Mouse (Mus musculus): Measurements from ENCODE around the gene Ankrd52. TPM values are rescaled to one million over a fixed set of nuclear protein-coding genes. Genes with fewer than 3 reads are reported as not detected.

The Ankrd52 gene
- polyA plus RNA-seq, 1 experiment from 2014 or later = 12.3 TPM

DNA sequence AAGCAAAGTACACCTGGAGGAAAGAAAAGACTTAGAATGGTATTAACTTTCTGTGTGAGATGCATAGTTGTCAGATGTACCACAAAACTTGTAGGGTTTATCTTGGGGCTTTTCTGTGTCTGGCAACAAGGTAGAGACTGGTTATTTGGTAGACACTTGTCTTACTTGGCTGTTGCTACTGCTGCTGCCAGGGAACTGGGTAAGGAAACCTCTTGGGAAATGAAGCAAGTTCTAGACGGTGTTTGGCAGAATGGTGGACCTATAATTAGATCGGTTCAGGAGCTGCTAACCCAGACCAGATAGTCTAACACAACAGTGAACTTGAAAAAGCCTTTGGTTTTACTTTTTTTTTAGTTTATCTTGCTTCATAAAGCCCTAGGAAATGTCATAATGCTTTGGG, 38.0 kb upstream of the Ankrd52 start:
- WGBS = 82% methylated on average over 2 of the region's 2 CpGs
- Histone ChIP-seq H3K27me3 (ENCODE audit: control insufficient read depth, insufficient read depth, low read length) (no peaks in the 10 kb centered on the region), H3K4me2 (replicated peaks; ENCODE audit: low read depth, low read length) (peak overlapping the region; percentile 83; the same call in 1 of the 2 replicates), H3K27ac (ENCODE audit: low read depth, low read length) (no peak overlapping the region), H3K4me1 (replicated peaks; ENCODE audit: control insufficient read depth, insufficient read depth, low read length) (0 out of 2 replicates have a peak, but pooled peaks cover 2% of the 10 kb centered on the region), H3K36me3 (ENCODE audit: control insufficient read depth, insufficient read depth, low read length) (no peaks in the 10 kb centered on the region), H3K4me3 (ENCODE audit: low read depth, low read length) (peak overlapping the region; percentile 98), H3K9ac (ENCODE audit: low read depth, low read length) (no peak overlapping the region; the same call in 1 of the 2 replicates), H3K9me3 (ENCODE audit: control insufficient read depth, low read length) (no peaks in the 10 kb centered on the region)
- ATAC-seq (ENCODE audit: low FRiP score) (no peak), DNase-seq (ENCODE audit: low spot score) (no peak)

DNA sequence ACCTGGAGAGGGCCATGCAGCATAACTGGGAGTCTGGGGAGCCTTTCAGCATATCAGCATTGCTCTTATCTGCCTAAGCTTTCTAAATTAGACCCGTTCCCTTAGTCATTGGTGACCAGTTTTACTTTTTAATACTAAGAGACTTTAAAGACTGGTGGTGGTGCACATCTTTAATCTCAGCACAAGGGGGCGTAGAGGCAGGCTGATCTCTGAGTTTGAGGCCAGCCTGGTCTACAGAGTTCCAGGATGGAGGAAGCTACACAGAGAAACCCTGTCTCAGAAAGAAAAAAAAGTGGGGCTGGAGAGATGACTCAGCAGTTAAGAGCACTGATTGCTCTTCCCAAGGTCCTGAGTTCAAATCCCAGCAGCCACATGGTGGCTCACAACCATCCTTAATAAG, 36.7 kb upstream of the Ankrd52 start:
- 82% methylated on average over 2 of the region's 2 CpGs for WGBS
- Histone ChIP-seq H3K4me3 (ENCODE audit: low read depth, low read length) (no peak overlapping the region), H3K9ac (ENCODE audit: low read depth, low read length) (no peak overlapping the region), H3K36me3 (ENCODE audit: control insufficient read depth, insufficient read depth, low read length) (no peaks in the 10 kb centered on the region), H3K27me3 (ENCODE audit: control insufficient read depth, insufficient read depth, low read length) (no peaks in the 10 kb centered on the region), H3K4me2 (replicated peaks; ENCODE audit: low read depth, low read length) (no peak overlapping the region), H3K4me1 (replicated peaks; ENCODE audit: control insufficient read depth, insufficient read depth, low read length) (0 out of 2 replicates have a peak, but pooled peaks cover 2% of the 10 kb centered on the region), H3K9me3 (ENCODE audit: control insufficient read depth, low read length) (no peaks in the 10 kb centered on the region), H3K27ac (ENCODE audit: low read depth, low read length) (no peak overlapping the region)
- DNase-seq (ENCODE audit: low spot score) (no peak), ATAC-seq (ENCODE audit: low FRiP score) (no peak)

DNA sequence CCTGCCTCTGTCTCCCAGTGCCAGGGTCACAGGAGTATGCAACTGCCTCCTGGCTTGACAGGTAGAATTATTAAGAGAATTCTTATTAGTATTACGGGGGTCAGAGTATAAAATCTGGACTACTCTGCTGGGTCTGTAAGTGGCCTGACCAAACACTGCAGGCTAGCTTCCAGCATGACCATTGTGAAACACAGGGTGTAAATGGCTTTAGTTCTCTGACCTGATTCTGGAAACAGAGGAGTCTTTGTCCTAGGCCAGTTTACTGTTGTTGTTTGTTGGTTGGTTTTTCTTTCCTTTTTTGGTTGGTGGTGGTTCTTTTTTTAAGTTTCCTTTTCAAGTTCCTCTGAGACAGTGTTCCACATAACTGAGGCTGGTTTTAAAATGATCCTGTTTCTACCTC, 33.5 kb upstream of the Ankrd52 start:
- no peak overlapping the region for H3K27ac ChIP-seq (ENCODE audit: low read depth, low read length)
- WGBS = 86% methylated on average over 1 of the region's 1 CpGs

DNA sequence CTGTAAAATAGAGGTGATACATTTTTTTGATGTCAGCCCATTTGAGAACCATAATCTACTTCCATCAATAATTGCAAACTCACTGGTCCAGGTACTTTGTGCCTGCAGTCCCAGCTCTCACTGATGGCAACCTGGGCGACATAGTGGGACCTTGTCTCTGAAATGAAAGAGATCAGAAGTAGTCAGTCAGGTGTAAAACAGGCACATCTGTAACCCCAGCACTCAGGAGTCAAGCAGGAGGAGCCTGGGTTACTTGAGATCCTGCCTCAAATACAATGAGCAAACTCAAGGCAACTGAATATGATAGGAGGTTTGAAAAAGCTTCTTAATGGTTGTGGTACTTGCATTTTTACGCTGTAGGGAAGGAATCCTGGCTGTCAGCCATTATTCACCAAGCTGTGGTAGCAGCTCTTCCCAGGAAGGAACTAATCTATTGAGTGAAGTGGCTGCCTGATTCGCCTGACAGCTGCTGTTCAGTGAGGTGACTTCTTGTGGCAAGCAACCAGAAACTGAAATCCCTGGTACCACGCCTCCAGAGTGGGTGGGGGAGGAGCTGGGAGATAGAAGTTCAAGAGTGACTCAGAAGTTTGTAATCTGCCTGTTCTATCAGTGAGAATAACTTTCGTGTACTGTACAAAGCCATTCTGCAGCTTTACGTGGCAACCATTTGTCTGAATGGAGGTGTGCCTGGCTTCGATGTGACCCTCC, 32.2 kb upstream of the Ankrd52 start:
- Histone ChIP-seq H3K36me3 (ENCODE audit: control insufficient read depth, insufficient read depth, low read length) (no peaks in the 10 kb centered on the region), H3K27me3 (ENCODE audit: control insufficient read depth, insufficient read depth, low read length) (no peaks in the 10 kb centered on the region), H3K9me3 (ENCODE audit: control insufficient read depth, low read length) (no peaks in the 10 kb centered on the region), H3K27ac (ENCODE audit: low read depth, low read length) (no peak overlapping the region), H3K4me1 (replicated peaks; ENCODE audit: control insufficient read depth, insufficient read depth, low read length) (no peaks in the 10 kb centered on the region), H3K4me2 (replicated peaks; ENCODE audit: low read depth, low read length) (no peak overlapping the region), H3K9ac (ENCODE audit: low read depth, low read length) (no peak overlapping the region), H3K4me3 (ENCODE audit: low read depth, low read length) (no peak overlapping the region)
- DNase-seq (ENCODE audit: low spot score) (no peak), ATAC-seq (ENCODE audit: low FRiP score) (no peak)
- 77% methylated on average over 7 of the region's 7 CpGs for WGBS

More for the DNA sequence above, 33.5 kb upstream of the Ankrd52 start:
- no peaks in the 10 kb centered on the region for H3K36me3 ChIP-seq (ENCODE audit: control insufficient read depth, insufficient read depth, low read length)
- no peak overlapping the region for H3K4me2 ChIP-seq (replicated peaks; ENCODE audit: low read depth, low read length)
- no peaks in the 10 kb centered on the region for H3K27me3 ChIP-seq (ENCODE audit: control insufficient read depth, insufficient read depth, low read length)
- DNase-seq (ENCODE audit: low spot score) (no peak), ATAC-seq (ENCODE audit: low FRiP score) (no peak)
- H3K9ac ChIP-seq (ENCODE audit: low read depth, low read length) = no peak overlapping the region
- H3K4me1 ChIP-seq (replicated peaks; ENCODE audit: control insufficient read depth, insufficient read depth, low read length) = 0 out of 2 replicates have a peak, but pooled peaks cover 2% of the 10 kb centered on the region
- no peaks in the 10 kb centered on the region for H3K9me3 ChIP-seq (ENCODE audit: control insufficient read depth, low read length)
- H3K4me3 ChIP-seq (ENCODE audit: low read depth, low read length) = no peak overlapping the region

DNA sequence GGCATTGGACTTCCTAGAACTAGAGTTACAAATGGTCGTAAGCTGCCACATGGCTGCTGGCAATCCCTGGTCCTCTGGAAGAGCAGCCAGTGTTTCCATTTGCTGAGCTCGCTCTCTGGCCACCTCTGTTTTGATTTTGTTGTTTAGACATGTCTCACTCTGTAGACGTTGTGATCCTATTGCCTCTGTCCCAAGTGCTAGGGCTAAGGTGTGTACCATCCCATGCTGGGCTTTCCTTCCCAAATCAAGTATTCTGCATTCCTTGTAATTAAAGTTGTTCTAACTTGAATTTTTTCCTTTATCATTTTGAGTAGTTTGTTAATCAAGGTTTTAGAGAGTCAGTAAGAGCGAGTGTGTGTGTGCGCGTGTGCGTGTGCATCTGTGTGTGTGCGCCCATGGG, 29.4 kb upstream of the Ankrd52 start:
- Histone ChIP-seq H3K27me3 (ENCODE audit: control insufficient read depth, insufficient read depth, low read length) (no peaks in the 10 kb centered on the region), H3K9ac (ENCODE audit: low read depth, low read length) (no peak overlapping the region), H3K36me3 (ENCODE audit: control insufficient read depth, insufficient read depth, low read length) (0 out of 2 replicates have a peak, but pooled peaks cover 5% of the 10 kb centered on the region), H3K27ac (ENCODE audit: low read depth, low read length) (no peak overlapping the region), H3K4me3 (ENCODE audit: low read depth, low read length) (no peak overlapping the region), H3K4me1 (replicated peaks; ENCODE audit: control insufficient read depth, insufficient read depth, low read length) (no peaks in the 10 kb centered on the region), H3K4me2 (replicated peaks; ENCODE audit: low read depth, low read length) (no peak overlapping the region), H3K9me3 (ENCODE audit: control insufficient read depth, low read length) (no peaks in the 10 kb centered on the region)
- DNase-seq (ENCODE audit: low spot score) (no peak), ATAC-seq (ENCODE audit: low FRiP score) (no peak)
- 94% methylated on average over 8 of the region's 8 CpGs for WGBS

DNA sequence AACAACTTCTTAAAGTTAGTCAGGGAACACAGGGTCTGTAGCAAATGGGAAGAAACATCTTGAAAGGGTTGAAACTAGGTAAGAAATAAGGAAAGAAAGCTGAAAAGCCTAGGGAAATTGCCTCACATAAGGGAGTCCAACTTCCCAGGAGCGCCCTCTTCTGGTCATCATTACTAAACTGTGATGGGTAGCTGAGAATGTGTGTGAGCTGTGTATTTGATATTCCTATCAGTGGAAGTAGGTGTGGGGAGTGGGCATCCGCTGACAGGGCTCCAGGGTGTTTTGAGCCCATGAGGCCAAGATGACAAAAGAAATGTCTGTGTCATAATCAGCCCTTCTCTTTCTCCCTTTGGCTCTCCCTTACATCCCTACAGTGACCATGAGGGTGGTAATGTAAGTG, 18.1 kb upstream of the Ankrd52 start:
- no peaks in the 10 kb centered on the region for H3K9me3 ChIP-seq (ENCODE audit: control insufficient read depth, low read length)
- no peak overlapping the region for H3K4me2 ChIP-seq (replicated peaks; ENCODE audit: low read depth, low read length)
- H3K4me1 ChIP-seq (replicated peaks; ENCODE audit: control insufficient read depth, insufficient read depth, low read length) = no peaks in the 10 kb centered on the region
- no peaks in the 10 kb centered on the region for H3K27me3 ChIP-seq (ENCODE audit: control insufficient read depth, insufficient read depth, low read length)
- H3K4me3 ChIP-seq (ENCODE audit: low read depth, low read length) = no peak overlapping the region
- ATAC-seq (ENCODE audit: low FRiP score) = no peak
- no peak overlapping the region for H3K27ac ChIP-seq (ENCODE audit: low read depth, low read length)
- WGBS = 55% methylated on average over 2 of the region's 2 CpGs
- peaks cover 22% of the 10 kb centered on the region for H3K36me3 ChIP-seq (ENCODE audit: control insufficient read depth, insufficient read depth, low read length)
- no peak overlapping the region for H3K9ac ChIP-seq (ENCODE audit: low read depth, low read length)
- DNase-seq (ENCODE audit: low spot score) = peak; percentile 75

DNA sequence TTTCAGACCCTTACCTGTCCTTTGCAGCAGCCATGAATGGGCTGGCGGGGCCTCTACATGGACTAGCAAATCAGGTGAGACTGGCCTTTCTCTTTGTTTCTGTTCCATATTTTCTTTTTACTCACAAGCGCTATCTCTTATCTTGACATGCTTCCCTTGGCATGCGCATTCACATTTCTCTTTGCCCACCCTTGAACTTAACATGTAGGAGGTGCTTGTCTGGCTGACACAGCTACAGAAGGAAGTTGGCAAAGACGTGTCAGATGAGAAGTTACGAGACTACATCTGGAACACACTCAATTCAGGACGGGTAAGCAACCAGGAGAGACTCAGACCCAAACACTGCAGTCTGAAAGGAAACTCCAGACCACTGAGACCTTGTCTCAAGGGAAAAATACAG, 17.7 kb upstream of the Ankrd52 start:
- H3K36me3 ChIP-seq (ENCODE audit: control insufficient read depth, insufficient read depth, low read length) = peaks cover 18% of the 10 kb centered on the region

DNA sequence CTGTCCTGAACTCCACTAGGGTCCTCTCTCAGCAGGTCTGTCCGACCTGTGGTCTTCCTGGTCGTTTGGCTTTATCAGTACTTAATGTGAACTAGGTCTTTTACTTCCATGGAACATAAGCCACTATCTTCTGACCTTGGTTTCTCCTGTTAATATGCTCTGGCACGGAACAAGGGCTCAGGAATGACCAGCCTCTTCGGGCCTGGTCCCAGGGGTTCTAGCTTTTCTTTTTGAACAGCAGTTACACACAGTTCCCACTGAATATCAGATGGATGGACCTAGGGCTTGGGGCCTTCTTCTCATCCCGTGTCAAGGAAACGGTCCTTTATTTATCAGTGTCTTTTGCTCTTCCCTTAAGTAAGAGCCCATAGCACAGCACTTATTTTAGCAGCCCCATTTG, 15.1 kb upstream of the Ankrd52 start:
- 92% methylated on average over 6 of the region's 6 CpGs for WGBS
- no peak overlapping the region for H3K27ac ChIP-seq (ENCODE audit: low read depth, low read length)
- H3K4me2 ChIP-seq (replicated peaks; ENCODE audit: low read depth, low read length) = no peak overlapping the region
- no peaks in the 10 kb centered on the region for H3K9me3 ChIP-seq (ENCODE audit: control insufficient read depth, low read length)
- H3K27me3 ChIP-seq (ENCODE audit: control insufficient read depth, insufficient read depth, low read length) = no peaks in the 10 kb centered on the region
- DNase-seq (ENCODE audit: low spot score) (no peak), ATAC-seq (ENCODE audit: low FRiP score) (no peak)
- H3K36me3 ChIP-seq (ENCODE audit: control insufficient read depth, insufficient read depth, low read length) = peaks cover 13% of the 10 kb centered on the region
- H3K4me1 ChIP-seq (replicated peaks; ENCODE audit: control insufficient read depth, insufficient read depth, low read length) = no peaks in the 10 kb centered on the region
- H3K4me3 ChIP-seq (ENCODE audit: low read depth, low read length) = no peak overlapping the region
- H3K9ac ChIP-seq (ENCODE audit: low read depth, low read length) = no peak overlapping the region

More for the DNA sequence above, 17.7 kb upstream of the Ankrd52 start:
- Histone ChIP-seq H3K4me1 (replicated peaks; ENCODE audit: control insufficient read depth, insufficient read depth, low read length) (no peaks in the 10 kb centered on the region), H3K9me3 (ENCODE audit: control insufficient read depth, low read length) (no peaks in the 10 kb centered on the region), H3K4me3 (ENCODE audit: low read depth, low read length) (no peak overlapping the region), H3K27ac (ENCODE audit: low read depth, low read length) (no peak overlapping the region), H3K9ac (ENCODE audit: low read depth, low read length) (no peak overlapping the region), H3K27me3 (ENCODE audit: control insufficient read depth, insufficient read depth, low read length) (no peaks in the 10 kb centered on the region), H3K4me2 (replicated peaks; ENCODE audit: low read depth, low read length) (no peak overlapping the region)
- DNase-seq (ENCODE audit: low spot score) = no peak
- no peak for ATAC-seq (ENCODE audit: low FRiP score)
- 94% methylated on average over 6 of the region's 6 CpGs for WGBS

DNA sequence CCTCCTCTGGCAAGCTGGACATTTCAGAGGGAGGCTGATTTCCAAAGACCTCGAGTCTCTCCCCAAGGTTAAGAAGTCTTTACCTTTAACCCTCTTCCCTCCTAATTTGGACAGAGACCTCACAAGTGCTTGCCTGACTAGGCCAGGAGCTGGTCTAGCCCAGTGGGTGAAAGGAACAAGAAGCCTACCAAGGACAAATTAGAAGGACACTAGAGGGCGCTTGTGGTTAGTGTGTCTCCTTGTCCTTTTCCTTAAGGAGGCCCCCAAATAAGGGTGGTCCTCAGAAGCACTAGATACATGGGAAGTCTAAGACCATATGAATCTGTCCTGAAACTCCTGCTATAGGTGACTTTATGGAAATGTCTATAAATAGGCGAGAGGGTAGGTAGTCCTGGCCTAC, 14.3 kb upstream of the Ankrd52 start:
- peak; percentile 71 for DNase-seq (ENCODE audit: low spot score)
- 58% methylated on average over 3 of the region's 3 CpGs for WGBS
- Histone ChIP-seq H3K27ac (ENCODE audit: low read depth, low read length) (no peak overlapping the region), H3K9ac (ENCODE audit: low read depth, low read length) (no peak overlapping the region), H3K4me1 (replicated peaks; ENCODE audit: control insufficient read depth, insufficient read depth, low read length) (peaks cover 3% of the 10 kb centered on the region; the same call in 1 of the 2 replicates), H3K4me3 (ENCODE audit: low read depth, low read length) (no peak overlapping the region), H3K4me2 (replicated peaks; ENCODE audit: low read depth, low read length) (no peak overlapping the region), H3K36me3 (ENCODE audit: control insufficient read depth, insufficient read depth, low read length) (peaks cover 13% of the 10 kb centered on the region), H3K9me3 (ENCODE audit: control insufficient read depth, low read length) (no peaks in the 10 kb centered on the region), H3K27me3 (ENCODE audit: control insufficient read depth, insufficient read depth, low read length) (no peaks in the 10 kb centered on the region)
- ATAC-seq (ENCODE audit: low FRiP score) = no peak

All from hindbrain, embryonic 11.5 days (tissue).